Comparison of ENCODE assay signal across 8 mouse cellular contexts in the genomic region with DNA sequence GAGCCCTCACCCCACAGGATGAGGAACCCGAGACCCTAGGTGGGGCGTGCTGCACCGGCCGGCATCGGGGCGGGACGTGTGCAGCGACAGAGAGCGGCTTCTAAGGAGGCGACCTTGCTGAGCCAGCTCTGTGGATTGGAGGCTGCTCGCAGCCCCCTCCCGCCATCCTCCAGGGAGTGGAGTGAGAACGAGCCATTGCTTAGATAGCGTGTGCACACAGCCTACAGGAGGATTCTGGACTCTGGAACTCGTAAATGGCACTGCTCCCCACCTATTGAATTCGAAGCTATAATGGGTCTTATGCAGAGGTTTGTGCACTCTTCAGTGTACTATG. TPM values are rescaled to one million over a fixed set of nuclear protein-coding genes. Genes with fewer than 3 reads are reported as not detected.
DNase-seq lines count a peak whose midpoint lies in the region; ATAC-seq and TF ChIP-seq lines count a peak whose summit lies in the region.

A gene (minus strand): TSS at position 205 of the 334 bp plus-strand sequence.

- TF ChIP-seq CTCF in lung, adult 2 months (IDR thresholded peaks at IDR 0.05; ENCODE audit: insufficient read depth, low read length) = no peak

- TF ChIP-seq POLR2A in lung, adult 2 months (IDR thresholded peaks at IDR 0.05; ENCODE audit: borderline replicate concordance, extremely low read depth, low read depth, low read length) = no peak

- peaks cover 2% of the 10 kb centered on the region; the same call in 1 of the 2 replicates for H3K4me1 ChIP-seq in lung, adult 2 months (ENCODE audit: control insufficient read depth, insufficient read depth, low read length)
- 0 out of 2 replicates have a peak, but pooled peaks cover 6% of the 10 kb centered on the region for H3K4me1 ChIP-seq in intestine, embryonic 14.5 days (replicated peaks; ENCODE audit: control insufficient read depth, insufficient read depth, low read length)
- peaks cover 2% of the 10 kb centered on the region; the same call in 1 of the 2 replicates for H3K4me1 ChIP-seq in midbrain, embryonic 11.5 days (ENCODE audit: control insufficient read depth, insufficient read depth, low read length)

- H3K9ac ChIP-seq in intestine, embryonic 14.5 days (ENCODE audit: low read length) = peak within 1 kb of the TSS; percentile 82
- peak within 1 kb of the TSS; percentile 94 for H3K9ac ChIP-seq in midbrain, embryonic 11.5 days (ENCODE audit: low read length)

- DNase-seq in lung, adult 2 months = no peak
- DNase-seq in lung, postnatal 36 days = no peak
- no peak for DNase-seq in intestine, embryonic 14.5 days (ENCODE audit: low spot score)
- no peak for DNase-seq in midbrain, embryonic 11.5 days (ENCODE audit: low spot score, missing footprints)
- no peak for DNase-seq in ovary, postnatal 36 days (ENCODE audit: low spot score)
- DNase-seq in urinary bladder, postnatal 36 days (ENCODE audit: low spot score in 2 of 2) = no peak
- no peak for DNase-seq in thymus, postnatal 25 days

- H3K4me2 ChIP-seq in intestine, embryonic 14.5 days (ENCODE audit: low read length) = peak within 1 kb of the TSS; percentile 70
- H3K4me2 ChIP-seq in midbrain, embryonic 11.5 days = peak within 1 kb of the TSS; percentile 62

- H3K9me3 ChIP-seq in intestine, embryonic 14.5 days (ENCODE audit: control insufficient read depth, low read length) = no peaks in the 10 kb centered on the region
- H3K9me3 ChIP-seq in midbrain, embryonic 11.5 days (ENCODE audit: control insufficient read depth, low read length) = no peaks in the 10 kb centered on the region

- 2% methylated on average over 16 of the region's 16 CpGs for WGBS in lung, adult 2 months
- 4% methylated on average over 16 of the region's 16 CpGs for WGBS in intestine, embryonic 14.5 days
- WGBS in midbrain, embryonic 11.5 days = 1% methylated on average over 16 of the region's 16 CpGs

- 0 out of 2 replicates have a peak, but pooled peaks cover 6% of the 10 kb centered on the region for H3K36me3 ChIP-seq in intestine, embryonic 14.5 days (ENCODE audit: control insufficient read depth, insufficient read depth, low read length)
- no peaks in the 10 kb centered on the region for H3K36me3 ChIP-seq in midbrain, embryonic 11.5 days (ENCODE audit: control insufficient read depth, insufficient read depth, low read length)

- peak within 1 kb of the TSS; percentile 93 for H3K27ac ChIP-seq in intestine, embryonic 14.5 days (ENCODE audit: low read depth)
- H3K27ac ChIP-seq in midbrain, embryonic 11.5 days (ENCODE audit: low read depth, low read length) = peak within 1 kb of the TSS; percentile 93

- peak; percentile 59 for ATAC-seq in erythroblast, adult 5-6 weeks (replicated peaks; ENCODE audit: low FRiP score, poor library complexity, severe bottlenecking)
- no peak for ATAC-seq in intestine, embryonic 14.5 days (replicated peaks; ENCODE audit: low FRiP score, low TSS enrichment, low read depth)
- ATAC-seq in midbrain, embryonic 11.5 days (ENCODE audit: low FRiP score) = no peak

- peak within 1 kb of the TSS; percentile 73 for H3K4me3 ChIP-seq in lung, adult 2 months (replicated peaks; ENCODE audit: extremely low read depth, low read depth, low read length)
- H3K4me3 ChIP-seq in intestine, embryonic 14.5 days (ENCODE audit: low read depth, low read length) = peak within 1 kb of the TSS; percentile 74
- H3K4me3 ChIP-seq in midbrain, embryonic 11.5 days (ENCODE audit: low read depth, low read length) = peak within 1 kb of the TSS; percentile 70

- no peaks in the 10 kb centered on the region for H3K27me3 ChIP-seq in intestine, embryonic 14.5 days (replicated peaks; ENCODE audit: control insufficient read depth, insufficient read depth, low read length)
- no peaks in the 10 kb centered on the region for H3K27me3 ChIP-seq in midbrain, embryonic 11.5 days (ENCODE audit: control insufficient read depth, insufficient read depth, low read length)

RNA-seq across cellular contexts. Expression of the gene that starts here (rescaled TPM):
- 5.1 TPM in 2 replicates for polyA plus RNA-seq in lung, adult 2 months (2012; rRNA removed)
- total RNA-seq in erythroblast, adult 5-6 weeks (2015; ENCODE audit: low replicate concordance) = 4.0 and 4.6 TPM in 2 replicates
- 9.1 and 10.4 TPM in 2 replicates for total RNA-seq in erythroblast, adult 5-6 weeks (2017; ENCODE audit: low replicate concordance)
- polyA plus RNA-seq in intestine, embryonic 14.5 days (2014; fragmentation: Nextera tagmentation; extraction: Ambion mirVana) = 10.9 and 15.6 TPM in 2 replicates
- 31.1 and 37.1 TPM in 2 replicates for polyA plus RNA-seq in midbrain, embryonic 11.5 days (2014; fragmentation: Nextera tagmentation; extraction: Ambion mirVana)
